Mouse (Mus musculus): Measurements from ENCODE around the gene Zfyve21.

Gene Zfyve21

GRCm38 (mm10) chr12:111813766-111814617 lies at the start of gene Zfyve21, which contains the start of gene Xrcc3:
TSS of gene Zfyve21 (plus strand) at chr12:111814170.
TSS of gene Xrcc3 (minus strand) at chr12:111813873.
- peak; percentile 98 for DNase-seq (ENCODE audit: low spot score)

- no peak for DNase-seq (ENCODE audit: low spot score)
Measured at GRCm38 (mm10) chr12:111766313-111767236, 47.4 kb upstream of the Zfyve21 start.

DNA sequence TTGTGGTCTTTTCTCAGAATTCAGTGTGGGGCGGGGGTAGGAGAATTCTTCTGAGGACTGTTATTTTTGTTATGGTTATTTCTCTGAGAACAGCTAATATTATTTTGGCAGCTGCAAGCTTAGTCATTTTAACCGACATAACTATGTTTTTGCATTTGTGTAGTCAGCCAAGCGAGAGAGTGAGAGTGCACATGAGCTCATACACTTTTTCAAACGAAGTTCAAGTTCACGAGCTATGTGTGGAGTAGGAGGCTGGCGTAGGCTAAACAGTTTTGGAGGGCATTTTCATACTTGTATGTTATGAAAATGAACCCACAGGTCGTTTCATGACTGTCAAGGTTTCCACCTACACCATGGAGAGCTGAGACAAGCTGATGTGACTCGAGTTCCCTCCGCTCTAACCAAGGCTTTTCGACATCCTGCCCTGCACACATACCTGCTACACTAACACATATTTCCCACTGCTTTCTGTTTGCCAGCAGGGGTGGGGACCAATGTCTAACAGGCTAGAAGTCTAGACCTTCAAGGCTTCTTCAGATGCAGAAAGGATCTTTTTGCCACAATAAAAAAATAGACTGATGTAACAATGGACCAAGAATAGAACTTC lies 45.5 kb upstream of the Zfyve21 start:
- no peak for DNase-seq (ENCODE audit: low spot score)

GRCm38 (mm10) chr12:111769306-111769705 lies 44.7 kb upstream of the Zfyve21 start:
- no peak for DNase-seq (ENCODE audit: low spot score)

DNA sequence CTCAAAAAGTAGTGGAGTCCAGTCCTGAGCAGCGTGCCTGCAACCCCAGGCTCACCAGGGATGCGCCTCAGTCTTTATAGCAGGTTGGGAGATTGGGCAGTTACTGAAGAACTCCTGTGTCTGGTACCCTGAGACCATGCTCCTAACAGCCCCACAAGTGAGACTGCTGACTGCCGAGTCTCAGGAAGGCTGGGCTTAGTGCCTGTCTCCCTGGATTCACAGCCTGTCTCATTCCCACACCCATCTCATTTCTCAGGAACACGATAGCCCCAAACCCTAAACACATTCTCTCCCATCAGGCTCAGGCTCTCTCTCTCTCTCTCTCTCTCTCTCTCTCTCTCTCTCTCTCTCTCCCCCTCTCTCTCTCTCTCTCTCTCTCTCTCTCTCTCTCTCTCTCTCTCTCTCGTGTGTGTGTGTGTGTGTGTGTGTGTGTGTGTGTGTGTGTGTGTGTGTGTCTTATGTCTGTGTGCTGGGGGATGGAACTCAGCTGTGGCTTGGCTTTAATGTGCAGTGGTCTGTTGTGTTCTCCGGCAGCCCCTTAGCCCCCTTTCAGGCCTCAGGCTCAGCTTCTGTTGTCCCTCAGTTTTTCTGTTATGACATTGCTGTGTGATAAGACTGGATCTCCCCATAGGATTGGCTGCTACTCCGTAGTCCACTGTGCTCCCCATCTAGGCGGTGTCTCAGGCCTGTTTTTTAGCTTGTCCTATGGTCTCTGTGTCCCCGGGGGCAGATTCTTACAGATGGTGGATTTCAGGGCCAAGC lies 44.0 kb upstream of the Zfyve21 start:
- DNase-seq (ENCODE audit: low spot score) = no peak

GRCm38 (mm10) chr12:111770651-111771050 lies 43.3 kb upstream of the Zfyve21 start:
- DNase-seq (ENCODE audit: low spot score) = no peak

GRCm38 (mm10) chr12:111774156-111774555 lies 39.8 kb upstream of the Zfyve21 start:
- DNase-seq (ENCODE audit: low spot score) = no peak

DNA sequence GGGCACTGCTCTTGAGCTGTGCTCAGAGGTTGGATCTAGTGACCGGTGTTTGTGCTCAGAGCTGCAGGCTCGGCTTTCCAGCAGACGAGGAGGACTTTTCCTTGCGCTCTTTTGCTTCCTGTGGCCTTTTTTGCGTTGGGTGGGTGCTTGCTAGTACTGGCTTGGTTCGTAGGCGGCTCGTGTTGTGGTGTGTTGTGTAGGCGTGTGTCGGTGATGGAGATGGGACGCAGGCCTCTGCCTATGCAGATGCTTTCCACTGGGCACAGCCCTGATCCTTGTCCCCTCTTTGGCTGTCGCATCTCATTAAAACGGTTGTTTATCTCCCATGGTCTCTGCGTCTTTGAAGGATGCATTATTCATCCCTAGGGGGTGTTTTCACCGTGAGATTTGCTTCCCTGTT lies 39.1 kb upstream of the Zfyve21 start:
- no peak for DNase-seq (ENCODE audit: low spot score)

- no peak for DNase-seq (ENCODE audit: low spot score)
Measured at GRCm38 (mm10) chr12:111777919-111778318, 36.1 kb upstream of the Zfyve21 start.

DNA sequence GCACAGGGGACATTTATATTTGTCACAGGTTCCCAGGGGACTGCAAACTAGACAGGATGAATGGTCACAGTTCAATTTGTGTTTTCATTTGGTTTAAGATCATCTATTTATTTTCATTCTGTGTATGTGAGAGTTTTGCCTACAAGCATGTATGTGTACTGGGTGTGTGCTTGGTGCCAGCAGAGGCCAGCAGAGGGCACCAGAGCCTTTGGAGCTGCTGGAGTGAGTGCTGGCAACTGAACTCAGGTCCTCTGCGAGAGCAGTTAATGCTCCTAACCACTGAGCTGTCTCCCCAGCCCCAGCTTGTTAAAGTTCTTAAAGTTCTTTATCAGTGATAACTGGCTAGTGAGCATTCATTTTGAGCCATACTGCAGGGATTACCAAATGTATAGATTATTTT lies 34.4 kb upstream of the Zfyve21 start:
- DNase-seq (ENCODE audit: low spot score) = no peak

GRCm38 (mm10) chr12:111785174-111785573 lies 28.8 kb upstream of the Zfyve21 start:
- no peak for DNase-seq (ENCODE audit: low spot score)

GRCm38 (mm10) chr12:111787015-111787414 lies 27.0 kb upstream of the Zfyve21 start:
- peak; percentile 17 for DNase-seq (ENCODE audit: low spot score)

- DNase-seq (ENCODE audit: low spot score) = no peak
Measured at GRCm38 (mm10) chr12:111790090-111790489, 23.9 kb upstream of the Zfyve21 start.

DNA sequence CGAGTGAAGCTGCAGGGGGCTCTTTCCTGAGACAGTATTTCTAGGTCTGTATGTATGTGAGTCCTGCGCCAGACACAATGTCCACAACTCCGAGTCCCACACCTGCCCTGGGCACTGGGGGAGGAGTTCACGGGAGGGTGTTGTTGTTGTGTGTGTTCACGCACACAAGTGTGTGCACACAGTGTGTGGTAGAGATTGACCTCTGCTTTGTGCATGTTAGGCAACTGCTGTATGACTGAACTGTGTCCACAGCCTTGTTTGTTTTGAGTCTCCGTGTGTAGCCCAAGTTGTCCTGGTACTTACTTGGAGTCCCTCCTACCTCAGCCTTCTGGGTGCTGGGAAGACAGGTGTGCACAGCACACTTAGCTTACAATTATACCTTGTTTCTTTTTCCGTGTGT lies 23.3 kb upstream of the Zfyve21 start:
- DNase-seq (ENCODE audit: low spot score) = no peak

DNA sequence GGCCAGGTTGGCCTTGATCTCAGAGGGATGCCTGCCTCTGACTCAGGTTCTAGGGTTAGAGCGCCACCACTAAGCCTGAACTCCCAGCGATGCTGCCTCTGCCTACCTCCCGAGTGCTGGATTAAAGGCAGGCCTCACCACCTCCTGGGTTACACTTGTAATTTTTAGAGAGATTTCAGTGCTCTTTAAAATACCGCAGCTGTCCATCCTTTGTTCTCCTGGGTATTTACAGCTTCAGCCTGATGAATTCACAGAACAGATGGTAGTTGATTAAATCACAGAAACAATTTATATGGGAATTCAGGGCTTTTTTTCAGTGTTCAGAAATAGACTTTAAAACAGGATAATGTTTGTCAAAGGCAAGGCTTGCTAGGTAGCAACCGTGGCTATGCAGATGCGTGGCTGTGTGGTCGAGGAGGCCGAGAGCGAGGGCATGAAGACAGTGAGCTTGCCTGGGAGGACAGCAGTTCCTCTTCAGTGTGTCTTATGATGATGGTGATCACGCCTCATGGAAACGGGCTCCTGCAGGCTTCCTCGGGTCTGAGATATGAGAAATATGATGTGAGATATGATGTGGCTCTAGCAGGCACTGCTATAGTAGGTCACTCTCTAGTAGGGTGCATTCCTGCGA lies 22.4 kb upstream of the Zfyve21 start:
- DNase-seq (ENCODE audit: low spot score) = no peak

GRCm38 (mm10) chr12:111794102-111794501 lies 19.9 kb upstream of the Zfyve21 start:
- DNase-seq (ENCODE audit: low spot score) = no peak

- no peak for DNase-seq (ENCODE audit: low spot score)
Measured at GRCm38 (mm10) chr12:111794526-111795179, 19.3 kb upstream of the Zfyve21 start.

DNA sequence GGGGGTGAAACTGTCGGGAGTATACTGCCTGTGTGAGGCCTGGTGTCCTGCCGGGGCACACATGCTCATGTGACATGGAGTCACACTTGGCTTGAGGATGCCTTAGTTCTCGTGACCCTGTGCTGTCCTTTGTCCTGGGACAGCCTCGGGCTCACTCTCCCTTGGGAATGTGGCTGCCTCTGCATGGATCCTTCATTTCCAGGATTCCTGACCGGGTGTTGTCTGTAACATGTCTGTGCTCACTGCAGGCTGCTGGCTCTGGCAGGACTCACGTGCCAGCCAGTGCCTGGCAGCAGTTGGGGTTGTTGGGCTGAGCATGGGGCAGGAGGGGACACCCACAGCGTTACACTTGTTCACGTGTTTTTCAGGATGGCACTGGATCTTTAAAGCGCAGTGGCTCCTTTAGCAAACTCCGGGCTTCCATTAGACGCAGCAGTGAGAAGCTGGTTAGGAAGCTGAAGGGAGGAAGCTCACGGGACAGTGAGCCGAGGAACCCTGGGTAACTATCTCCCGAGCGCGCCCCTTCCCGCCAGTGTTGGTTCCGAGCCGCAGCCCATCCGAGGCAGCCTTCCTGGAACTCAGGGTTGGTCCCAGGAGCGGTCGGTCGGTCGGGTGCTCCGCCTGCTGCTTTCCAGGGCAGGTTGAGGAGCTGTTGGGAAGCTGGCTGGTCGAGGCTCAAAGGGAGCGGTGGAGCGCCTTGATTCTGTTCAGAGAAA lies 18.6 kb upstream of the Zfyve21 start:
- no peak for DNase-seq (ENCODE audit: low spot score)

- DNase-seq (ENCODE audit: low spot score) = no peak
Measured at GRCm38 (mm10) chr12:111797251-111797650, 16.7 kb upstream of the Zfyve21 start.

DNA sequence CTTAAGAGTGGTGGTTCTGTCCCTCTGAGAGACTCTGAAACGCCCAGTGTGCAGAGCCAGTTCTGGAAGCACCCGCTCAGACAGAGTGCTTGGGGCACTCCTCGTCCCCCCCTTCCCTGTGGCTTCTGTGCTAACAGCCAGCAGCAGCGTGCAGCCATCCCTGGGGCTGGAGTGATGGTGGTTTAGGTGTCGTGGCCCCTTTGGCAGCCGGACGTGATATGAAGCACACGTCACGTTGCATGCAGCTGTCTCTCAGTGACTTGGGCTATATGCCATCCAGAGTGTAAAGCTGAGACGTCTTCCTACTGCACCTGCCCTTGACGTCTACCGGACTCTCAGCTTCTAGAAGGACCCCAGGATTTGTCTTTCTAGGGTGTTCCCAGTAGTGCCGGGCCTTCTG lies 15.5 kb upstream of the Zfyve21 start:
- DNase-seq (ENCODE audit: low spot score) = no peak

Data from c-Kit-positive CD71-positive TER-119-positive erythroid progenitor cells, embryonic 14.5 days (primary cell).